26 mouse cellular contexts compared by ENCODE assay signal in the genomic region with DNA sequence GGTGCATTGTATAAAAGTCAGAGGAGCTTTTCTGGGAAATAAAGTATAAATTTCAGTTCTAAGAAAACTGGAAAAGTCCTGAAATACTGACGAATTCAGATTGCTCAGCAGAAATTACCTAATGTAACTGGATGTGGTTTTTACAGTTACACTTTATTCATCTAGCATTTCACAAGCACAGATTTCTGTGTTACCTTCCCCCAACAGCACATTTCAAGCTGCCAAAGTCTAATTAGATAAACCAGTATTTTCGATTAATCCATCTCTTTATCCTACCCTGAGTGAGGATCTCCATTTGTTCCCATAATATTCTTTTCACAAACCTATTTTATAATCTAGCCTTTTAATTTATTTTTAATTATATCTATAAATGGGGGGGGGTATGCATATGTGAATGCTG.
"Had no signal": no experiment of that assay in that cellular context is flagged by ENCODE, and none has a peak within 500 bp of the region (broad histone marks: within the 10 kb centered on the region; RNA-seq: fewer than 3 reads in every experiment).

No protein-coding gene starts in this region.

- H3K36me3 ChIP-seq: heart, embryonic 13.5 days; heart, embryonic 15.5 days; intestine, embryonic 15.5 days; limb, embryonic 10.5 days; limb, embryonic 12.5 days; liver, embryonic 13.5 days had no signal

- H3K4me2 ChIP-seq: heart, embryonic 11.5 days; heart, embryonic 13.5 days; heart, embryonic 15.5 days; hindbrain, embryonic 14.5 days; intestine, embryonic 15.5 days; limb, embryonic 12.5 days; liver, embryonic 11.5 days; liver, embryonic 13.5 days had no signal

- H3K4me3 ChIP-seq: heart, adult 2 months; heart, embryonic 13.5 days; heart, embryonic 15.5 days; intestine, embryonic 15.5 days; layer of hippocampus, adult 2 months; left cerebral cortex, adult 2 months; limb, embryonic 10.5 days; limb, embryonic 12.5 days; liver, embryonic 13.5 days had no signal

- H3K27ac ChIP-seq: heart, adult 2 months; heart, embryonic 13.5 days; heart, embryonic 15.5 days; hindbrain, embryonic 14.5 days; intestine, embryonic 15.5 days; layer of hippocampus, adult 2 months; left cerebral cortex, adult 2 months; limb, embryonic 10.5 days; limb, embryonic 12.5 days; liver, embryonic 13.5 days had no signal

- H3K9ac ChIP-seq: heart, embryonic 13.5 days; heart, embryonic 15.5 days; hindbrain, embryonic 14.5 days; intestine, embryonic 15.5 days; limb, embryonic 12.5 days; liver, embryonic 13.5 days had no signal

- DNase-seq: gastrocnemius, postnatal 14 days; gastrocnemius, postnatal 36 days; heart, adult 11 months; heart, adult 2 months; heart, postnatal 14 days; heart, postnatal 36 days; kidney, adult 18-20 months; kidney, adult 8-10 months; kidney, postnatal 10 days; kidney, postnatal 25 days; kidney, postnatal 4 days; liver; liver, embryonic 13.5 days had no signal

- H3K27me3 ChIP-seq: heart, embryonic 13.5 days; heart, embryonic 15.5 days; intestine, embryonic 15.5 days; limb, embryonic 12.5 days; liver, embryonic 13.5 days had no signal

- H3K4me1 ChIP-seq: heart, embryonic 15.5 days; intestine, embryonic 15.5 days; limb, embryonic 10.5 days; limb, embryonic 12.5 days; liver, embryonic 13.5 days had no signal

- H3K9me3 ChIP-seq: heart, embryonic 13.5 days; heart, embryonic 15.5 days; intestine, embryonic 15.5 days; limb, embryonic 10.5 days; limb, embryonic 12.5 days; liver, embryonic 13.5 days had no signal

- ATAC-seq: hindbrain, embryonic 16.5 days; inflammation-experienced regulatory T-cells, adult 6 months; intestine, embryonic 15.5 days; intestine, postnatal 0 days had no signal
